Mouse (Mus musculus): ENCODE results near the gene Srrm4.
A peak's percentile ranks its signal among the peaks of the same experiment; 100 is the strongest.

Srrm4 gene

GRCm38 (mm10) chr5:116552584-116552983 lies 39.0 kb downstream of the Srrm4 start:
- DNase-seq, result no peak

- DNase-seq, result no peak
Observed at GRCm38 (mm10) chr5:116545746-116546145, 45.9 kb downstream of the Srrm4 start.

- DNase-seq, result no peak
Observed at GRCm38 (mm10) chr5:116542317-116542716, 49.3 kb downstream of the Srrm4 start.

- DNase-seq, result no peak
Observed at GRCm38 (mm10) chr5:116541128-116541527, 50.5 kb downstream of the Srrm4 start.

GRCm38 (mm10) chr5:116539360-116539759 lies 52.3 kb downstream of the Srrm4 start:
- DNase-seq, result no peak

- no peak for DNase-seq
Observed at GRCm38 (mm10) chr5:116538491-116538890, 53.1 kb downstream of the Srrm4 start.

GRCm38 (mm10) chr5:116526324-116526723 lies 65.3 kb downstream of the Srrm4 start:
- no peak for DNase-seq

GRCm38 (mm10) chr5:116525308-116525707 lies 66.3 kb downstream of the Srrm4 start:
- DNase-seq, result no peak

- DNase-seq, result no peak
Observed at GRCm38 (mm10) chr5:116523553-116523952, 68.1 kb downstream of the Srrm4 start.

- peak; percentile 6 for DNase-seq
Observed at GRCm38 (mm10) chr5:116523079-116523478, 68.5 kb downstream of the Srrm4 start.

GRCm38 (mm10) chr5:116522273-116522672 lies 69.3 kb downstream of the Srrm4 start:
- no peak for DNase-seq

- no peak for DNase-seq
Observed at GRCm38 (mm10) chr5:116518047-116518446, 73.6 kb downstream of the Srrm4 start.

GRCm38 (mm10) chr5:116512135-116512534 lies 79.5 kb downstream of the Srrm4 start:
- no peak for DNase-seq

GRCm38 (mm10) chr5:116510229-116510628 lies 81.4 kb downstream of the Srrm4 start:
- DNase-seq, result no peak

GRCm38 (mm10) chr5:116501342-116501741 lies 90.3 kb downstream of the Srrm4 start:
- DNase-seq, result no peak

- no peak for DNase-seq
Observed at GRCm38 (mm10) chr5:116498880-116499640, 92.6 kb downstream of the Srrm4 start.

GRCm38 (mm10) chr5:116497866-116498265 lies 93.8 kb downstream of the Srrm4 start:
- DNase-seq, result no peak

GRCm38 (mm10) chr5:116497205-116497604 lies 94.4 kb downstream of the Srrm4 start:
- peak; percentile 42 for DNase-seq

GRCm38 (mm10) chr5:116496717-116497116 lies 94.9 kb downstream of the Srrm4 start:
- DNase-seq, result no peak

- no peak for DNase-seq
Observed at GRCm38 (mm10) chr5:116495466-116495865, 96.2 kb downstream of the Srrm4 start.

GRCm38 (mm10) chr5:116494377-116494776 lies 97.2 kb downstream of the Srrm4 start:
- DNase-seq, result no peak

- no peak for DNase-seq
Observed at GRCm38 (mm10) chr5:116492726-116493125, 98.9 kb downstream of the Srrm4 start.

GRCm38 (mm10) chr5:116491794-116492420 lies 99.7 kb downstream of the Srrm4 start:
- DNase-seq, result no peak

- DNase-seq, result peak; percentile 11
Observed at GRCm38 (mm10) chr5:116490826-116491225, 100.8 kb downstream of the Srrm4 start.

GRCm38 (mm10) chr5:116489621-116490020 lies 102.0 kb downstream of the Srrm4 start:
- no peak for DNase-seq
